Comparison of ENCODE assay signal across 24 mouse cellular contexts in genomic region chr19:56687676-56688075, GRCm38 (mm10). TPM values are rescaled to one million over a fixed set of nuclear protein-coding genes. Genes with fewer than 3 reads are reported as not detected.
"Had no signal": no experiment of that assay in that cellular context is flagged by ENCODE, and none has a peak within 500 bp of the region (broad histone marks: within the 10 kb centered on the region; RNA-seq: fewer than 3 reads in every experiment).

No protein-coding gene starts in this region.

- H3K9me3 ChIP-seq: heart, embryonic 12.5 days; hindbrain, embryonic 10.5 days; hindbrain, embryonic 12.5 days; kidney, embryonic 15.5 days; limb, embryonic 13.5 days; limb, embryonic 15.5 days had no signal

- H3K27me3 ChIP-seq: heart, embryonic 12.5 days; hindbrain, embryonic 12.5 days; limb, embryonic 13.5 days; limb, embryonic 15.5 days had no signal

- H3K9ac ChIP-seq: heart, embryonic 12.5 days; hindbrain, embryonic 12.5 days; hindbrain, embryonic 14.5 days; kidney, embryonic 15.5 days; limb, embryonic 13.5 days; limb, embryonic 15.5 days had no signal

- H3K4me3 ChIP-seq: gastrocnemius, adult 2 months; heart, embryonic 12.5 days; hindbrain, embryonic 10.5 days; hindbrain, embryonic 12.5 days; kidney, embryonic 15.5 days; limb, embryonic 13.5 days; limb, embryonic 15.5 days had no signal

- H3K27ac ChIP-seq: gastrocnemius, adult 2 months; hindbrain, embryonic 10.5 days; hindbrain, embryonic 12.5 days; hindbrain, embryonic 14.5 days; hindbrain, postnatal 0 days; kidney, embryonic 15.5 days; kidney, postnatal 0 days; limb, embryonic 13.5 days; limb, embryonic 15.5 days had no signal

- H3K4me2 ChIP-seq: heart, embryonic 12.5 days; hindbrain, embryonic 12.5 days; hindbrain, embryonic 14.5 days; kidney, embryonic 15.5 days; limb, embryonic 13.5 days; limb, embryonic 15.5 days had no signal

- H3K36me3 ChIP-seq: heart, embryonic 12.5 days; hindbrain, embryonic 10.5 days; hindbrain, embryonic 12.5 days; kidney, embryonic 15.5 days; limb, embryonic 13.5 days; limb, embryonic 15.5 days had no signal

- DNase-seq: gastrocnemius, adult 2 months; gastrocnemius, postnatal 10 days; gastrocnemius, postnatal 25 days; heart, adult 18-20 months; heart, postnatal 10 days; heart, postnatal 4 days; kidney, adult 11 months; kidney, adult 2 months; kidney, adult 9 months; kidney, postnatal 14 days; kidney, postnatal 36 days; layer of hippocampus, adult 9-11 months; layer of hippocampus, postnatal 36 days; left cerebral cortex, postnatal 4 days had no signal

RNA-seq across cellular contexts. Expression of gene Adrb1, which starts 34.3 kb away (rescaled TPM):
- total RNA-seq: granulocyte monocyte progenitor cell, adult 5-6 weeks had no signal
